Comparison of ENCODE assay signal across 8 mouse cellular contexts in the genomic region with DNA sequence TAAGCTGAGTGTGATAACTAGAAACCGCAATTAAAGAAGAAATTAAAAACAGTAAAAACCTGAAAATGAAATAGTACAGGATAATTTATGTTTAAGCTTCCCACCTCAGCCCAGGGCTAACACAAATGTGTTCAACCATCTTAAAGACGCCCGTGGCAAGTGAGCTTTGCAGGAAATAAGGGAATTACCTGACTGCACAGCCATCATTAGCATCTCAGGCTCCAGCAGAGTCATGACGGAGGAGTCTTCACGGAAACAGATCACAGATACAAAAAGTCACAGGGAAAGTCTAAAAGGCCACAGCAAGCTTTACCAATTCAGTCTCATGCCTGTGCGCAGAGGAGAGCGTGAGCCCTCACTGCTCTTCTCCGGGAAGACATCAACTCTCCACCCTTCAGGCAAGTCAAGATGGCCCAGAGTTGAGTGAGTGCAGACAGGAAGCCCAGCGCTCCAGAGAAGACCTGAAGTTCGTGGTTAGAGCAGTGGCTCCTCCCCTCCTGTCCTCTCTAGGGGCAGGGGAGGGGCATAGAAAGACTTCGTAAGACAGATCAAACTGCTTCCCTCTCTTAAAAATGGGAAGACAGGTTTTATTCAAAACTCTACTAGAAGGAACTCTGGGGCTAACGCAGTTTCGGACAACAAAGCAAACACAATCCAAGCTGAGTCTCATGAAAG.
A peak's percentile ranks its signal among the peaks of the same experiment; 100 is the strongest.
DNase-seq lines count a peak whose midpoint lies in the region; ATAC-seq lines count a peak whose summit lies in the region.

No protein-coding gene starts in this region.

- ATAC-seq in midbrain, embryonic 15.5 days (replicated peaks) = no peak
- ATAC-seq in heart, embryonic 13.5 days (ENCODE audit: extremely low read depth, insufficient number of reproducible peaks, low FRiP score, low TSS enrichment) = no peak
- ATAC-seq in monocyte, adult 5-6 weeks (replicated peaks; ENCODE audit: insufficient number of reproducible peaks, low FRiP score, low TSS enrichment, poor library complexity, severe bottlenecking) = peak; percentile 97
- no peak for ATAC-seq in erythroid progenitor cell, adult 5-6 weeks (replicated peaks; ENCODE audit: low FRiP score, poor library complexity, severe bottlenecking)

- 38% methylated on average over 13 of the region's 13 CpGs for WGBS in midbrain, embryonic 15.5 days
- 60% methylated on average over 13 of the region's 13 CpGs for WGBS in midbrain, embryonic 10.5 days
- WGBS in heart, embryonic 13.5 days = 36% methylated on average over 13 of the region's 13 CpGs

- H3K9me3 ChIP-seq in midbrain, embryonic 15.5 days = no peaks in the 10 kb centered on the region
- no peaks in the 10 kb centered on the region for H3K9me3 ChIP-seq in midbrain, embryonic 10.5 days (replicated peaks)
- H3K9me3 ChIP-seq in heart, embryonic 13.5 days = no peaks in the 10 kb centered on the region

- intact Hi-C loops in left cerebral cortex, postnatal 36 days (cut with DNase I) = loop anchor here (5.0 kb wide), 1 partner anchor 37 kb away; no protein-coding TSS in a partner anchor

- H3K9ac ChIP-seq in midbrain, embryonic 15.5 days = no peak overlapping the region
- peak overlapping the region; percentile 37; the same call in 1 of the 2 replicates for H3K9ac ChIP-seq in heart, embryonic 13.5 days

- peak overlapping the region; percentile 51; the same call in 1 of the 2 replicates for H3K27ac ChIP-seq in midbrain, embryonic 15.5 days
- no peak overlapping the region for H3K27ac ChIP-seq in midbrain, embryonic 10.5 days (replicated peaks)
- peak overlapping the region; percentile 1; the same call in 1 of the 2 replicates for H3K27ac ChIP-seq in heart, embryonic 13.5 days (replicated peaks)

- no peak overlapping the region for H3K4me3 ChIP-seq in midbrain, embryonic 15.5 days
- H3K4me3 ChIP-seq in midbrain, embryonic 10.5 days = no peak overlapping the region
- peak overlapping the region; percentile 24 for H3K4me3 ChIP-seq in heart, embryonic 13.5 days

- no peak for DNase-seq in midbrain, embryonic 10.5 days (ENCODE audit: low spot score)
- peak; percentile 65 for DNase-seq in c-Kit-positive CD71-negative TER-119-negative erythroid progenitor cells, embryonic 14.5 days (ENCODE audit: low read depth)
- peak; percentile 44 to 61 for DNase-seq in left cerebral cortex, postnatal 36 days (ENCODE audit: low spot score in 2 of 2)
- peak; percentile 71 for DNase-seq in thymus, postnatal 4 days

- 0 out of 2 replicates have a peak overlapping the region, but pooled peaks have one; percentile 12 for H3K4me2 ChIP-seq in midbrain, embryonic 15.5 days
- peak overlapping the region; percentile 54 for H3K4me2 ChIP-seq in heart, embryonic 13.5 days

- no peaks in the 10 kb centered on the region for H3K27me3 ChIP-seq in midbrain, embryonic 15.5 days (replicated peaks)
- no peaks in the 10 kb centered on the region for H3K27me3 ChIP-seq in midbrain, embryonic 10.5 days (ENCODE audit: low read depth, poor library complexity, severe bottlenecking)
- H3K27me3 ChIP-seq in heart, embryonic 13.5 days (replicated peaks) = no peaks in the 10 kb centered on the region

- peaks cover 36% of the 10 kb centered on the region for H3K4me1 ChIP-seq in midbrain, embryonic 15.5 days
- peaks cover 34% of the 10 kb centered on the region for H3K4me1 ChIP-seq in midbrain, embryonic 10.5 days
- peaks cover 69% of the 10 kb centered on the region for H3K4me1 ChIP-seq in heart, embryonic 13.5 days

- no peaks in the 10 kb centered on the region for H3K36me3 ChIP-seq in midbrain, embryonic 15.5 days (replicated peaks)
- no peaks in the 10 kb centered on the region for H3K36me3 ChIP-seq in midbrain, embryonic 10.5 days
- no peaks in the 10 kb centered on the region for H3K36me3 ChIP-seq in heart, embryonic 13.5 days
